In genomic region chr14:60163367-60163766, GRCm38 (mm10) we compare ENCODE assay signal across 22 mouse cellular contexts. TPM values are rescaled to one million over a fixed set of nuclear protein-coding genes. Genes with fewer than 3 reads are reported as not detected.
DNase-seq lines count a peak whose midpoint lies in the region; ATAC-seq lines count a peak whose summit lies in the region.
"Had no signal": no experiment of that assay in that cellular context is flagged by ENCODE, and none has a peak within 500 bp of the region (broad histone marks: within the 10 kb centered on the region; RNA-seq: fewer than 3 reads in every experiment).

No protein-coding gene starts in this region.

- ATAC-seq in megakaryocyte, adult 5-6 weeks (ENCODE audit: poor library complexity, severe bottlenecking), result no peak
- ATAC-seq: forebrain, embryonic 14.5 days; forebrain, embryonic 16.5 days had no signal

- DNase-seq in urinary bladder, postnatal 25 days (ENCODE audit: low spot score), result peak; percentile 20
- DNase-seq in urinary bladder, adult 2 months (ENCODE audit: low spot score), result no peak
- no peak for DNase-seq in lung, postnatal 14 days
- DNase-seq: adrenal gland, adult 2 months; adrenal gland, postnatal 10 days; adrenal gland, postnatal 25 days; cerebellum, adult 11 months; cerebellum, adult 18-20 months; cerebellum, adult 8-10 months; cerebellum, adult 9-11 months; cerebellum, postnatal 14 days; cerebellum, postnatal 36 days; embryo, embryonic 11 days had no signal

- H3K9me3 ChIP-seq in megakaryocyte, embryonic 14.5 days, result no peaks in the 10 kb centered on the region
- H3K9me3 ChIP-seq: embryonic facial prominence, embryonic 13.5 days; embryonic facial prominence, embryonic 15.5 days; forebrain, embryonic 10.5 days; forebrain, embryonic 12.5 days had no signal

- H3K4me1 ChIP-seq in megakaryocyte, embryonic 14.5 days, result no peaks in the 10 kb centered on the region
- H3K4me1 ChIP-seq: embryonic facial prominence, embryonic 13.5 days; embryonic facial prominence, embryonic 15.5 days; forebrain, embryonic 10.5 days; forebrain, embryonic 12.5 days had no signal

- H3K4me3 ChIP-seq in megakaryocyte, embryonic 14.5 days (replicated peaks), result peak overlapping the region; percentile 26
- H3K4me3 ChIP-seq: embryonic facial prominence, embryonic 13.5 days; embryonic facial prominence, embryonic 15.5 days; erythroblast, embryonic 14.5 days; forebrain, embryonic 10.5 days; forebrain, embryonic 12.5 days had no signal

- no peaks in the 10 kb centered on the region for H3K36me3 ChIP-seq in megakaryocyte, embryonic 14.5 days (replicated peaks; ENCODE audit: low read length)
- H3K36me3 ChIP-seq: embryonic facial prominence, embryonic 13.5 days; embryonic facial prominence, embryonic 15.5 days; forebrain, embryonic 10.5 days; forebrain, embryonic 12.5 days had no signal

- peaks cover 8% of the 10 kb centered on the region for H3K27me3 ChIP-seq in megakaryocyte, embryonic 14.5 days (replicated peaks)
- H3K27me3 ChIP-seq: embryonic facial prominence, embryonic 13.5 days; embryonic facial prominence, embryonic 15.5 days; forebrain, embryonic 12.5 days had no signal

RNA-seq across cellular contexts. Expression of gene Atp8a2, which starts 33.6 kb away (rescaled TPM):
- polyA plus RNA-seq in megakaryocyte, embryonic 14.5 days (2012; ENCODE audit: insufficient read depth, low replicate concordance), result 0.02 TPM in 1 of 2 replicates, not detected in the other
- total RNA-seq in megakaryocyte, adult 5-6 weeks (2015), result 0.20 and 0.41 TPM in 2 replicates
- total RNA-seq in megakaryocyte, adult 5-6 weeks (2017), result 0.51 and 2.4 TPM in 2 replicates
- 1.4 and 2.6 TPM in 2 replicates for polyA plus RNA-seq in urinary bladder, adult 2 months (2012; rRNA removed)
